Mouse (Mus musculus) forebrain, embryonic 10.5 days (tissue): Measurements from ENCODE around the gene Igf1r. TPM values are rescaled to one million over a fixed set of nuclear protein-coding genes. Genes with fewer than 3 reads are reported as not detected.

Experiments
- DNase-seq: peaks from one replicate; pipeline ENCODE4 v3.0.0-alpha.2; 2017; ENCODE audit warnings: low spot score; ENCODE audit errors: extremely low spot score
- H3K27ac ChIP-seq: fragments of 300-500 bp; sonication (generic); 2 replicates; pipeline ENCODE4 v1.5.1; 2016; ENCODE audit warnings: mild to moderate bottlenecking
- H3K27me3 ChIP-seq: fragments of 300-500 bp; sonication (generic); 2 replicates; pipeline ENCODE4 v1.6.1; 2016; ENCODE audit warnings: mild to moderate bottlenecking; ENCODE audit not compliant: poor library complexity, severe bottlenecking
- H3K36me3 ChIP-seq: fragments of 300-500 bp; sonication (generic); replicated peaks from 2 replicates; pipeline ENCODE4 v1.6.1; 2016; ENCODE audit warnings: mild to moderate bottlenecking, moderate library complexity
- H3K4me1 ChIP-seq: fragments of 300-500 bp; sonication (generic); 2 replicates; pipeline ENCODE4 v1.6.1; 2016
- H3K4me3 ChIP-seq: fragments of 300-500 bp; sonication (generic); 2 replicates; pipeline ENCODE4 v1.5.1; 2016; ENCODE audit warnings: mild to moderate bottlenecking, moderate library complexity
- H3K9me3 ChIP-seq: fragments of 300-500 bp; sonication (generic); 2 replicates; pipeline ENCODE4 v1.6.1; 2016; ENCODE audit warnings: mild to moderate bottlenecking, moderate library complexity
- WGBS: fragments of 180-500 bp; shearing (Covaris S2); methylation state at CpG from one replicate; pipeline ENCODE4 v1.1.7; 2016; 5-methylcytosine and 5-hydroxymethylcytosine counted together
- polyA plus RNA-seq: library from polyadenylated mRNA; unstranded; fragments of >200 nt; fragmentation: Nextera tagmentation; extraction: Ambion mirVana; gene quantifications from 2 replicates; pipeline ENCODE4 v1.2.1, GENCODE M21; 2016

Igf1r gene
- polyA plus RNA-seq, 1 experiment from 2014 or later, result 20.8 TPM

DNA sequence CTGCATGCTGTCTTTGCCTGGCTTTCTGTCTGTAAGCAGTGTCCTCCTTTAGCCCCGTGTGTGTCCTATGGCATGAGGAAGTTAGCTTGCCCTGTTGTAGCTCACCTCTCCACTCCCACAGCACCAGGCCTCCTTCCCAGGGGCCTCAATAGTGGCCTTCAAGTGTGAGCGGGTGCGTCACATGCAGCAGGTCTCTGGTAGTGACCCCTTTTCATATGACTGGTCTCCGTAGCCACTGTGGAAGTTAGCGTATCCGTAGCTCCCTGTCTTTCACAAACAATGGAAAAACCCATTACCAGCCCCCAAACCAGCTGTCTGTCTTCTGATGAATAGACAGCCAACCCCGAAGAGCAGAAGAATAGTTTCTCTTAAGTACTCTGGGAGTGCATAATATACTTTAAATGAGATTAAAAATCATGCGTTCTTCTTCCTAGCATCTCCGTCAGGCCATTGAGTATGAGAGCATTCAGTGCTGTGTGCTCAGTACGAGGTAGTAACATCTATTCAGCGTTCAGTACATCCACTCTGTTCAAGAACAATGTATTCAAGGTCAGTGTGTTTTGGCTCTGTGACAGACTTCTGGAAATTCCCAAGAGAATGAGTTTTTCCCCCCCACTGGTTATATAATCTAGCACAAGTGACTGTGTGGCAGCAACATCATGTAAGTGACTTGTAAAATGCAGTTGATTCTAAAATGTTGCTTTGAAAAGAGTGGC, 112.2 kb downstream of the Igf1r start:
- Histone ChIP-seq H3K4me3 (no peak overlapping the region), H3K27ac (no peak overlapping the region), H3K4me1 (peaks cover 38% of the 10 kb centered on the region), H3K27me3 (no peaks in the 10 kb centered on the region), H3K9me3 (no peaks in the 10 kb centered on the region), H3K36me3 (no peaks in the 10 kb centered on the region)
- WGBS, result 80% methylated on average over 11 of the region's 11 CpGs
- DNase-seq, result no peak

DNA sequence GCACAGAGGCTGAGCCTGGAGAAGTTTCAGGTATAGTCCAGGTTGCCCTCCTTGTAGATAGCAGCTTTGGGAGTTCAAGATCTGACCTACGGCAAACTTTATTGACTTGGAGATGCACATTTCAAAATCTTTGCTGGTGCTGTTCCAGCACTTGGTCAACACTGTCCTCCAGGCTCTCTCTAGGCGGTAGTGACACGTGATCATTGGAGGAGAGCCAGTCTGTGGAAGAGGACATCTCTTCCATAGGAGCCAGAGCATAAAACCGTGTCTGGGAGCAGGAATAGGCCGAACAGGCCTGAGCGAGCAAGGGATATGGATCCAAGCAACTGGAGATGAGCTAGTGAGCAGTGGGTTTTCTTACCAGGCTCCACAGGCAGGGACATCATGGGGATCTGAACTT, 113.3 kb downstream of the Igf1r start:
- DNase-seq, result no peak
- WGBS, result 99% methylated on average over 6 of the region's 6 CpGs
- H3K4me3 ChIP-seq, result no peak overlapping the region
- no peak overlapping the region for H3K27ac ChIP-seq
- H3K9me3 ChIP-seq, result no peaks in the 10 kb centered on the region
- no peaks in the 10 kb centered on the region for H3K36me3 ChIP-seq
- H3K4me1 ChIP-seq, result peaks cover 48% of the 10 kb centered on the region
- H3K27me3 ChIP-seq, result no peaks in the 10 kb centered on the region

DNA sequence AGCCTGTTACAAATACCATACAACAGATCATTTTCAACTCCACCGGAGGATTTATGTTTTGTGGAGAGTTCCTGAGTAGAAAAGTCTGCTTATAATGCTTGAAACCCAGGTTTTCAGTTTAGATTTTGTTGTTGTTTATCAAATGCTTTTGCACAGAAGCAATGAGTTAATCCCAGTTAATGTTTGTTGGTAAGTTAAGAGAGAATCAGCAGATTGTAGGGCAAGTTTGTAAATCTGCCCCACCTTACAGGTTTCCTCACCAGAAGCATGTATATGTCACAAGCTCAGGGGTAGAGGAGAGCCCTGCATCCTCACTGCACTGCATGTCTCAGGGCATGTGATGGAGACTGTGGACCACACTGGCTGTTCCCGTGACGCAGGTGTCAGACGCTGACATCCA, 114.7 kb downstream of the Igf1r start:
- 94% methylated on average over 4 of the region's 4 CpGs for WGBS
- DNase-seq, result no peak
- Histone ChIP-seq H3K9me3 (no peaks in the 10 kb centered on the region), H3K4me3 (no peak overlapping the region), H3K36me3 (no peaks in the 10 kb centered on the region), H3K4me1 (peaks cover 47% of the 10 kb centered on the region), H3K27ac (no peak overlapping the region), H3K27me3 (no peaks in the 10 kb centered on the region)

DNA sequence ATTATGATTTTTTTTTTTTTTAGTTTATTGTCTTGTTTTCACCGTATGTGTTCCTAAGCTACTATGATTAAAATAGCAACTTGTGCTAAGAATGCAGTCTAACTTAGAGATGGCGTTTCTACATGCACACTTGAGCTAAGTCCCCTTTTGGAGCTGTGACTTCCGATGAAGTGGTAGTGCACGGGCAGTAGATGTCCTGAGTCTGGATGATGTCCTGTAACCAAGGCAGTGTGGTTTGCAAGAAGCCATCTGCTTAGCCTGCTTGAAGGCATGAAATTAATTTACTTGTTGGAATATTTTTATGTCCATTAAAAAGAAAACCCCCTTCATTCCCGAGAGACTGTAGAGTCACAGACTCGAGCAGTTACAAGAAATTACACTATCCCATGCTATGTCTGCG, 116.7 kb downstream of the Igf1r start:
- Histone ChIP-seq H3K27ac (no peak overlapping the region), H3K27me3 (no peaks in the 10 kb centered on the region)

DNA sequence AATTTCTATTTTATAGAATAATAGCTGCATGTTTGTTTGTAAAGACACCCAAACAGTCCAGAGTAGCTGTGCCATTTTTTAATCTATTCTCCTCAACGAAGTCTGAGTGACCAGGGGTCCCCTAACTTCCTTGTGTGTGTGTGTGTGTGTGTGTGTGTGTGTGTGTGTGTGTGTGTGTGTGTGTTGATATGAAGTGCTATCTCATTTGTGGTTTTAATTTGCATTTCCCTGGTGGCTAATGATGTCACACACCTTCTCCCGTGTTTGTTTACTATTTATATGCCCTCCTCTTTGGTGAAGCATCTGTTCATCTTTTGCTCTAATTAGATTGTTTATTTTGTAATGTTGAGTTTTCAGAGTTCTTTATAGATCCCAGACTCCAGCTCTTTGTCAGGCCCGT, 117.4 kb downstream of the Igf1r start:
- Histone ChIP-seq H3K27ac (no peak overlapping the region), H3K4me3 (no peak overlapping the region), H3K9me3 (no peaks in the 10 kb centered on the region), H3K27me3 (no peaks in the 10 kb centered on the region), H3K36me3 (no peaks in the 10 kb centered on the region), H3K4me1 (peaks cover 46% of the 10 kb centered on the region)
- 69% methylated on average over 3 of the region's 3 CpGs for WGBS
- DNase-seq, result no peak

More for the DNA sequence above, 116.7 kb downstream of the Igf1r start:
- peaks cover 49% of the 10 kb centered on the region for H3K4me1 ChIP-seq
- no peaks in the 10 kb centered on the region for H3K36me3 ChIP-seq
- H3K9me3 ChIP-seq, result no peaks in the 10 kb centered on the region
- WGBS, result 89% methylated on average over 7 of the region's 7 CpGs
- no peak for DNase-seq
- H3K4me3 ChIP-seq, result no peak overlapping the region

DNA sequence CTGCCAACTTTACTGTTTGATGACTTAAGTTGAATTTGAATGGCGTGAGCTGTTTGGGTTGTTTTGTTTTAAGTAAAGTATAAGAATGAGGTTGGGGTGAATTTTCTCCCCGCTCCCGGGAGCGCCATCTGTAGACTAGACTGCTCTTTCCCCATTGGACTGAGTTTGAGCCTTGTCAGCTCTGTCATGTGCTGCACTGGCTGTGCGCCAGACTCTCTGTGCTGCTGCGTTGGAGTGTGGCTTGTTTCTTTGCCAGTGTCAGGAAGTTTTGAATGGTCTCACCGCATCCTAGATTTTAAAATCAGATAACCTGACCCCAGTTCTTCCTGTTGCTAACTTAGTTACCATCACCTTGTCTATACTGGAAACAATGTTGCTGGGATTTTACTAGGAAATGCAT, 118.0 kb downstream of the Igf1r start:
- WGBS, result 83% methylated on average over 7 of the region's 7 CpGs
- no peaks in the 10 kb centered on the region for H3K9me3 ChIP-seq
- no peaks in the 10 kb centered on the region for H3K27me3 ChIP-seq
- H3K36me3 ChIP-seq, result no peaks in the 10 kb centered on the region
- no peak overlapping the region for H3K4me3 ChIP-seq
- no peak for DNase-seq
- H3K27ac ChIP-seq, result no peak overlapping the region
- H3K4me1 ChIP-seq, result peaks cover 49% of the 10 kb centered on the region

DNA sequence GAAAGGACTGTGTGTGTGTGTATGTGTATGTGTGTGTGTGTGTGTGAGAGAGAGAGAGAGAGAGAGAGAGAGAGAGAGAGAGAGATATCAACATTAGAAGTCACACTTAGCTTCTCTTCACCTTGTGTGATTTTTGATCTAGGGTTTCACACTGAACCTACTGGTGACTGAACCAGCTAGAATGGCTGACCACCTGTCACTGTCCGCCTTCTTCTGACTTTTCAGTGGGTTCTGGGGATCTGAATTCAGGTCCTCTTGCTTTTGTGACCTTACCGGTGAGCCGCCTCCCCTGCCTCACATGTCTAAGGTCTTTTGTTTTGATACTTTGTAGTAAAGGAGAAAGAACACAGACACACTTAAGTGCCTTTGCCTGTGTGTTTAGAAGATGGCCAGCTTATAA, 118.4 kb downstream of the Igf1r start:
- Histone ChIP-seq H3K9me3 (no peaks in the 10 kb centered on the region), H3K4me1 (peaks cover 49% of the 10 kb centered on the region), H3K27me3 (no peaks in the 10 kb centered on the region), H3K4me3 (no peak overlapping the region), H3K36me3 (no peaks in the 10 kb centered on the region), H3K27ac (no peak overlapping the region)
- WGBS, result 94% methylated on average over 3 of the region's 3 CpGs
- no peak for DNase-seq

DNA sequence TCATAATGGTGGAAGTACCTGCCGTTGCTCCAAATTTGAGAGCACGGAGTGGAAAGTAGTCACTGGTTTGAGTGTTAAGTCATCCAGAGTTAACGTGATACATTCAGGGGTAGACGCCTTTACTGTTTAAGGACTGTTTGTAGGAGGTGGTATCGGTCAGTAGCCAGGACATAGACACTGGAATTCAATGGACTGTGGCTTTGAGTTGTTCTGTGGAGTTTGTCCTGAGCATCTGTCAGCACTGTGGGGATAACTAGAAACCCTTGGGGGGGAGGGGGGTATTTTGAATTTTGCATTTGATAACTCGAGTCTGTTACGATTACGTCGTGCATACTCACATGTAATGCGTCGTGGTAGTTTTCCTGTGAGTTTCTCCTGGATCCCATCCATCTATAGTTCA, 119.1 kb downstream of the Igf1r start:
- no peaks in the 10 kb centered on the region for H3K36me3 ChIP-seq
- H3K4me1 ChIP-seq, result peaks cover 49% of the 10 kb centered on the region
- no peak for DNase-seq
- 93% methylated on average over 11 of the region's 11 CpGs for WGBS
- H3K4me3 ChIP-seq, result no peak overlapping the region
- no peaks in the 10 kb centered on the region for H3K9me3 ChIP-seq
- H3K27me3 ChIP-seq, result no peaks in the 10 kb centered on the region
- H3K27ac ChIP-seq, result no peak overlapping the region

DNA sequence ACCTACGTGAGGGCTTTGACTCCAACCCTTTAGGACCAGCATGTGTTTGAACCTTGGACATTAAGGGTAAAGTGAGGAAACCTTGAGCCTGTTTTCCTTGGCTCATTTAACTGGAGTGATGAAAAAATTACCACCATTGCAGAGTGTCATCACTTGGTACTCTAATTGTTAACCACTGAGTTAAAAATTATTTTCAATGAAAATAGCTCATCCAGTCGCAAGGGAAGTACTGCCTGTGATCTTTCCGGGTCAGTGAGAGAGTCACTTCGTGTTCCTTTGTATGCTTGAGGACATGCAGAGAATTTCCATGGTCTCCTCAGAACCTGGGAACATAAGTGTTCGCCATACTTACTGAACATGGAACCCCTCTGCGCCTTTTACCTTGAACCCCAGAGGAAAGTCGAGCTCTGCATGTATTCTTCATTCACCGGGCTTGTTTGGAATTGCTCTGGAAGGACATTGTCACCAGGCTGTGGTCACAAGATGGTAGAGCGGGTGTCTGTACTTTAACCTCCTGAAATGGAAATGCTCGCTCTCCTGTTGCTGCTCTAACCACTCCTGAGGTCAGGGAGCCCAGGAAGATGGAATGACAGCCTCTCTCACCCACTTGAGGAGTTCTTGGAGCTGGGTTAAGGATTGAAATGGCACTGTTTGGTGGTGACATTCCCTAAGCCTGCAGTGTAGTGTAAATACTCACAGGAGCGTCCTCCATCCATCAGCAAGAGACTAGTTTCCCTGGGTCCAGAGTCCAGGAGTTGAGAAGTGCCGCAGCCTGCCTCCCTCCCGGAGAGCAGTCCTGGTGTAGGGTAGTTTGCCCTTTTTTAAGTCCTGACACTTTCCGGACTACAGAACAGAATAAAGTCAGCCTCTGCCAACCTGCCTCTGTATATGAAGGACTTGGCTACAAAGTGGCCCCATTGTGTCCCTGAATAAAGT, 120.2 kb downstream of the Igf1r start:
- Histone ChIP-seq H3K4me3 (no peak overlapping the region), H3K27ac (peak overlapping the region; percentile 53), H3K27me3 (no peaks in the 10 kb centered on the region), H3K4me1 (peaks cover 49% of the 10 kb centered on the region), H3K36me3 (no peaks in the 10 kb centered on the region), H3K9me3 (no peaks in the 10 kb centered on the region)
- 82% methylated on average over 14 of the region's 14 CpGs for WGBS
- no peak for DNase-seq

DNA sequence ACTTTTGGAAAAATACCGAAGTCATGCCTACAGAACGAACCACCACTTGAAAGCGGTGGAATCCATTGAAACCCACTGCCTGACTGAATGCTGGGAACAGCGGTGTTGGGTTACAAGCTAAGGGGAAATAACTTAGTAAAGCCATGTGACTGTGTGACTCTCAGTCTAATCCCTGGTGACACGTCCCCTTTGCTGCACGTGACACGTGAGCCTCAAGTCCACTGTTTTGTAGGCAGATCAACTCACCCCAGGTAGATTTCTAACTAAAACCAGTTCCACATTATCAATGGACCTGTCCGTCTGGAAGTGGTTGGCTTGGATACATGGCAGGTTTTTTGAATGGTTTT, 120.8 kb downstream of the Igf1r start:
- Histone ChIP-seq H3K4me1 (peaks cover 51% of the 10 kb centered on the region), H3K9me3 (no peaks in the 10 kb centered on the region), H3K36me3 (no peaks in the 10 kb centered on the region), H3K4me3 (no peak overlapping the region), H3K27ac (peak overlapping the region; percentile 53; the same call in 1 of the 2 replicates), H3K27me3 (no peaks in the 10 kb centered on the region)
- DNase-seq, result peak; percentile 32
- WGBS, result 33% methylated on average over 8 of the region's 8 CpGs

DNA sequence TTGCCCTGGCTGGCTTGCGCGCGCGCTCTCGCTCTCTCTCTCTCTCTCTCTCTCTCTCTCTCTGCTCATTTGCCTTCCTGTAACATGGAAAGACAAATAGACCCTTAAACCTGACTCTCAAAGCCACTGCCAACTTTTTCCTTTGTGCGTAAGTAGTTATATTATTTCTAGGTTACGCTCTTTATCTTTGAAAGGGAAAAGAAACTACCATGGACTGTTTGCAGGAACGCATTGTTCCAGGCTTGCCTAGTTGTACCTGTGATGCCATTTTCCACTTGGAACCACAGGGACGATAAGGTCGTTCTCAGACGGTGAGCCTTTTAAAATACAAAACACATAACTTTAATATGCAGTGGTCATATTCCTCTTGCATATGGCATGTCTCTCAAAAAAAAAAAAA, 122.1 kb downstream of the Igf1r start:
- WGBS, result 96% methylated on average over 11 of the region's 11 CpGs
- H3K4me1 ChIP-seq, result peaks cover 65% of the 10 kb centered on the region
- H3K4me3 ChIP-seq, result no peak overlapping the region
- H3K9me3 ChIP-seq, result no peaks in the 10 kb centered on the region
- DNase-seq, result no peak
- H3K36me3 ChIP-seq, result no peaks in the 10 kb centered on the region
- no peak overlapping the region for H3K27ac ChIP-seq
- no peaks in the 10 kb centered on the region for H3K27me3 ChIP-seq

DNA sequence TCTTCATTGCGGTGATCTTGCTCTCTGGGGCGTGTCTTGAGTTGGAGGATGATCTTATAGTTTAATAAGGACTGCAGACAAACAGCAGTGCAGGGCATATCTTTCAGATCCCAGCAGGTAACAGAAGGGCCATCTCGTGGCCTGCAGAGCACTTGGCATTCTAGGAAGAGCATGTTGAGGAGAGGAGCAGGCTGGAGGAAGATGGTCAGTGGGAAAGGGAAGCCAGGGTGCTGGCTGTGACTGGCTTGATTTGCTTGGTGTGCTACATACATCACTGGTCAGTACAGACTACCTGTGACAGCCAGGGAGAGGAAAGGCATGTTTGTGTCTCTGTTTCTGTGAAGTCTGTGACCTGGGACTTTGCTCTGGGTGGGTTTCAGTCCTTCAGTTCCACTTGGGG, 122.8 kb downstream of the Igf1r start:
- Histone ChIP-seq H3K4me1 (peaks cover 66% of the 10 kb centered on the region), H3K4me3 (no peak overlapping the region), H3K27ac (no peak overlapping the region), H3K9me3 (no peaks in the 10 kb centered on the region), H3K27me3 (no peaks in the 10 kb centered on the region), H3K36me3 (no peaks in the 10 kb centered on the region)
- WGBS, result 81% methylated on average over 3 of the region's 3 CpGs
- no peak for DNase-seq

DNA sequence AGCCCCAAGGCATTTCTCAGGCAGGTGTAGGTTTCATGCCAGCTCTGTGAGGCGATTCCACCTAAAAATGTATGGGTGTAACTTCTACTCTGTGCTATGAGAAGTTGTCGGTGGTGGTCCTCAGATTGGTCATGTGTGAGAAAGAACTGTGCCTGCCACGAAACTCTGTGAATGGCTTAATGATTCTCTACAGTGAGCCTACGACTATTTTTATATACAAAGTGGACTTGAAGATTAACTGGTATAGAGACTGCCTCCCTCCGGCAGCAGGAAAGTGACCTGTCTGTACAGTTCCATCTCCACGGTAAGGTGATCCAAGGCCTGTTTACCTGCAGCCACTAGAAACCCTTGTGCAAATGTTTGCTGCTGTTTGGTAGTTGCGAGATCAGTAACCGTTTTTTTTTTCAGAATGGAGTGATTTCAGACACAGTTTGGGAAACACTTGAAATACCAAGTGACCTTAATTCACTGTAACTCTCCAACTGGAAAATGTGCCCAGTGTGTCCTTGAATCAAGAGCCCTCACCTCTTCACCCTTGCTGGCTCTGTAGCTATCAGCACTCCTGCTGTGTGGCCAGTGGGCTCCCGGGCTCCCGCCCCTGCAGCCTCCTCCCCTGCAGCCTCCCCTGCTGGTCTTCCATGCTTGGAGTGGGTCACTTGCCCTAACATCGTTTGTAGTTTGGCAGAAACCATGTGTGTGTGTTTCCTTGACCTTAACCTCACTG, 127.7 kb downstream of the Igf1r start:
- no peak for DNase-seq
- Histone ChIP-seq H3K27me3 (0 out of 2 replicates have a peak, but pooled peaks cover 3% of the 10 kb centered on the region), H3K4me1 (peaks cover 70% of the 10 kb centered on the region), H3K27ac (no peak overlapping the region), H3K9me3 (no peaks in the 10 kb centered on the region), H3K36me3 (no peaks in the 10 kb centered on the region), H3K4me3 (no peak overlapping the region)
- WGBS, result 57% methylated on average over 11 of the region's 11 CpGs
